Mouse (Mus musculus) myocyte (in vitro differentiated cells): ENCODE data around the gene 6030408B16Rik.

Experiments
- E2F4 ChIP-seq: IDR thresholded peaks from one replicate; pipeline ENCODE4 v1.6.1; 2011; ENCODE audit warnings: mild to moderate bottlenecking, control low read depth, moderate library complexity; ENCODE audit not compliant: insufficient read depth
- POLR2A ChIP-seq: IDR thresholded peaks from one replicate; pipeline ENCODE4 v1.6.1; 2011; ENCODE audit warnings: low read depth, mild to moderate bottlenecking, control low read depth, moderate library complexity; ENCODE audit not compliant: insufficient read length

DNA sequence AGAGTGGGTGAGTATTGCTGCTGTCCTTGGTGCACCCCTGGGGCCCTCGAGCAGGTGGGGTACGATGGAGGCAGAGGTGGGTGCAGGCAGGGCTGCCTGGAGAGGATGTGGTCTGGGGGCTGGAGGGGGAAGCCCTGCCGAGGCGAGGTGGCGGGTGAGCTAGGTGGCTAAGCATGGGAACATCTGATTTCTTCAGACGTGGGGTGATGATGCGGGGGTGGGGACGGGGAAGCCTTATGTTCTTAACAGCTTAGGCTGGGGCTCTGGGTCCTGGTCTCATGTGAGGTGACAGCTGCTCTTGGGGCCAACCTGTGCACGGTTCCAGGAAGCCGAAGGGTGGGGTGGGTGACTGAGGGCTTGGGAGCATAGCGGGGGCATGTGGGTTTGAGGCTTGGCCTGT lies 34.6 kb upstream of the 6030408B16Rik start:
- TF ChIP-seq POLR2A (no peak), E2F4 (no peak)
